Comparison of ENCODE assay signal across 14 mouse cellular contexts in genomic region chr2:145684151-145684550, GRCm38 (mm10). TPM values are rescaled to one million over a fixed set of nuclear protein-coding genes. Genes with fewer than 3 reads are reported as not detected.
A peak's percentile ranks its signal among the peaks of the same experiment; 100 is the strongest.
DNase-seq lines count a peak whose midpoint lies in the region; ATAC-seq lines count a peak whose summit lies in the region.
"Had no signal": no experiment of that assay in that cellular context is flagged by ENCODE, and none has a peak within 500 bp of the region (broad histone marks: within the 10 kb centered on the region; RNA-seq: fewer than 3 reads in every experiment).

No protein-coding gene starts in this region.

- H3K4me1 ChIP-seq in kidney, embryonic 15.5 days, result peaks cover 51% of the 10 kb centered on the region
- H3K4me1 ChIP-seq in intestine, embryonic 16.5 days (ENCODE audit: control insufficient read depth, insufficient read depth, low read length), result peaks cover 22% of the 10 kb centered on the region
- H3K4me1 ChIP-seq: forebrain, embryonic 12.5 days; midbrain, embryonic 15.5 days had no signal

- ATAC-seq in kidney, embryonic 15.5 days (replicated peaks; ENCODE audit: low FRiP score), result no peak
- ATAC-seq in intestine, embryonic 16.5 days, result no peak
- ATAC-seq: CD4-positive, CD25-positive, alpha-beta regulatory T cell, adult 4 months; midbrain, embryonic 15.5 days had no signal

- no peak overlapping the region for H3K9ac ChIP-seq in kidney, embryonic 15.5 days
- H3K9ac ChIP-seq in intestine, embryonic 16.5 days (ENCODE audit: low read depth, low read length), result no peak overlapping the region
- H3K9ac ChIP-seq: forebrain, embryonic 12.5 days; limb, embryonic 12.5 days; liver, postnatal 0 days; midbrain, embryonic 15.5 days had no signal

- no peak for DNase-seq in kidney, postnatal 36 days
- DNase-seq in right cerebral cortex, adult 2 months (ENCODE audit: low spot score in 2 of 2), result peak; percentile 37 to 47
- no peak for DNase-seq in right cerebral cortex, postnatal 25 days
- peak; percentile 69 for DNase-seq in telencephalon, adult 2 months (ENCODE audit: low read depth, low spot score)
- DNase-seq in heart, adult 18-20 months, result no peak
- DNase-seq: thymus, adult 2 months had no signal

- H3K36me3 ChIP-seq in kidney, embryonic 15.5 days, result no peaks in the 10 kb centered on the region
- no peaks in the 10 kb centered on the region for H3K36me3 ChIP-seq in intestine, embryonic 16.5 days (ENCODE audit: control insufficient read depth, insufficient read depth, low read length)
- H3K36me3 ChIP-seq: forebrain, embryonic 12.5 days; limb, embryonic 12.5 days; midbrain, embryonic 15.5 days had no signal

- peak overlapping the region; percentile 54; the same call in 1 of the 2 replicates for H3K27ac ChIP-seq in kidney, embryonic 15.5 days
- peak overlapping the region; percentile 50 for H3K27ac ChIP-seq in intestine, embryonic 16.5 days (ENCODE audit: low read length)
- H3K27ac ChIP-seq: forebrain, embryonic 12.5 days; hindbrain, postnatal 0 days; limb, embryonic 12.5 days; midbrain, embryonic 15.5 days had no signal

- WGBS in kidney, embryonic 15.5 days, result 92% methylated on average over 1 of the region's 1 CpGs
- WGBS in intestine, embryonic 16.5 days, result 70% methylated on average over 1 of the region's 1 CpGs

- H3K27me3 ChIP-seq in kidney, embryonic 15.5 days, result no peaks in the 10 kb centered on the region
- H3K27me3 ChIP-seq in intestine, embryonic 16.5 days (replicated peaks; ENCODE audit: control insufficient read depth, insufficient read depth, low read length), result no peaks in the 10 kb centered on the region
- H3K27me3 ChIP-seq: forebrain, embryonic 12.5 days; limb, embryonic 12.5 days; midbrain, embryonic 15.5 days had no signal

- H3K4me2 ChIP-seq in kidney, embryonic 15.5 days, result no peak overlapping the region
- H3K4me2 ChIP-seq in intestine, embryonic 16.5 days (ENCODE audit: low read depth, low read length), result no peak overlapping the region
- H3K4me2 ChIP-seq: forebrain, embryonic 12.5 days; limb, embryonic 12.5 days; midbrain, embryonic 15.5 days had no signal

- H3K9me3 ChIP-seq in kidney, embryonic 15.5 days (replicated peaks), result no peaks in the 10 kb centered on the region
- no peaks in the 10 kb centered on the region for H3K9me3 ChIP-seq in intestine, embryonic 16.5 days (ENCODE audit: control insufficient read depth, low read length)
- H3K9me3 ChIP-seq: forebrain, embryonic 12.5 days; limb, embryonic 12.5 days; midbrain, embryonic 15.5 days had no signal

- H3K4me3 ChIP-seq in kidney, embryonic 15.5 days (replicated peaks), result no peak overlapping the region
- H3K4me3 ChIP-seq in intestine, embryonic 16.5 days (ENCODE audit: low read length), result no peak overlapping the region
- H3K4me3 ChIP-seq: forebrain, embryonic 12.5 days; limb, embryonic 12.5 days; midbrain, embryonic 15.5 days had no signal

RNA-seq across cellular contexts. Expression of gene Rin2, which starts 9.1 kb away (rescaled TPM):
- polyA plus RNA-seq in kidney, embryonic 15.5 days (2015; fragmentation: Nextera tagmentation; extraction: Ambion mirVana), result 32.1 and 33.0 TPM in 2 replicates
- polyA plus RNA-seq in intestine, embryonic 16.5 days (2015; fragmentation: Nextera tagmentation; extraction: Ambion mirVana), result 16.0 and 16.9 TPM in 2 replicates
- total RNA-seq in heart, adult 18-20 months (2021), result 10 to 100 TPM; 17.5 to 18.5 TPM

Comparison
In these comparisons a context has a peak if more than half of its experiments do, and no peak if none do; other contexts are left out.
1. DNase-seq: peak in right cerebral cortex, adult 2 months (2 of 2) and telencephalon, adult 2 months (single experiment); none in kidney, postnatal 36 days (0 of 2), right cerebral cortex, postnatal 25 days (single experiment) and heart, adult 18-20 months (0 of 2).